Mouse (Mus musculus) forebrain, embryonic 16.5 days (tissue): ENCODE data around the gene Mcm10. TPM values are rescaled to one million over a fixed set of nuclear protein-coding genes. Genes with fewer than 3 reads are reported as not detected.
A peak's percentile ranks its signal among the peaks of the same experiment; 100 is the strongest.

ENCODE experiments used
- ATAC-seq: fragments of 200-750 bp; cut with Nextera tagmentation; 2 replicates; pipeline ENCODE4 v1.8.0; 2017; ENCODE audit warnings: mild to moderate bottlenecking, moderate library complexity
- H3K27ac ChIP-seq: fragments of 300-500 bp; sonication (generic); 2 replicates; pipeline ENCODE4 v1.5.1; 2014; ENCODE audit warnings: low read length, control low read depth
- H3K27me3 ChIP-seq: fragments of 300-500 bp; sonication (generic); replicated peaks from 2 replicates; pipeline ENCODE4 v1.6.1; 2014; ENCODE audit warnings: low read length; ENCODE audit not compliant: control insufficient read depth, insufficient read depth
- H3K36me3 ChIP-seq: fragments of 300-500 bp; sonication (generic); 2 replicates; pipeline ENCODE4 v1.6.1; 2014; ENCODE audit not compliant: control insufficient read depth, insufficient read depth
- H3K4me1 ChIP-seq: fragments of 300-500 bp; sonication (generic); replicated peaks from 2 replicates; pipeline ENCODE4 v1.6.1; 2014; ENCODE audit warnings: low read length; ENCODE audit not compliant: control insufficient read depth, insufficient read depth
- H3K4me2 ChIP-seq: fragments of 300-500 bp; sonication (generic); 2 replicates; pipeline ENCODE4 v1.6.1; 2014; ENCODE audit warnings: mild to moderate bottlenecking, low read length, control low read depth
- H3K4me3 ChIP-seq: fragments of 300-500 bp; sonication (generic); replicated peaks from 2 replicates; pipeline ENCODE4 v1.5.1; 2014; ENCODE audit warnings: mild to moderate bottlenecking, low read length, control low read depth
- H3K9ac ChIP-seq: fragments of 300-500 bp; sonication (generic); replicated peaks from 2 replicates; pipeline ENCODE4 v1.6.1; 2014; ENCODE audit warnings: low read depth, low read length, control low read depth
- H3K9me3 ChIP-seq: fragments of 300-500 bp; sonication (generic); 2 replicates; pipeline ENCODE4 v1.6.1; 2016; ENCODE audit warnings: low read length; ENCODE audit not compliant: control insufficient read depth
- WGBS: fragments of 180-500 bp; shearing (Covaris S2); extraction: QIAGEN DNeasy Blood & Tissue Kit; methylation state at CpG from one replicate; pipeline ENCODE4 v1.1.7; 2014; 5-methylcytosine and 5-hydroxymethylcytosine counted together
- polyA plus RNA-seq: library from polyadenylated mRNA; unstranded; fragments of >200 nt; fragmentation: Nextera tagmentation; extraction: Ambion mirVana; gene quantifications from 2 replicates; pipeline ENCODE4 v1.2.1, GENCODE M21; 2015

Mcm10 gene
- polyA plus RNA-seq, 1 experiment from 2014 or later = 10.5 TPM

- no peaks in the 10 kb centered on the region for H3K36me3 ChIP-seq
- no peaks in the 10 kb centered on the region for H3K4me1 ChIP-seq
- no peaks in the 10 kb centered on the region for H3K27me3 ChIP-seq
- WGBS = 89% methylated on average over 2 of the region's 2 CpGs
- no peaks in the 10 kb centered on the region for H3K9me3 ChIP-seq
- no peak for ATAC-seq
- no peak overlapping the region for H3K4me2 ChIP-seq
- H3K9ac ChIP-seq = no peak overlapping the region
- H3K4me3 ChIP-seq = no peak overlapping the region
- H3K27ac ChIP-seq = no peak overlapping the region
Measured at GRCm38 (mm10) chr2:5023275-5023674, 10.7 kb upstream of the Mcm10 start.

GRCm38 (mm10) chr2:5019708-5020107 is 7.1 kb upstream of the Mcm10 start:
- no peak for ATAC-seq
- Histone ChIP-seq H3K27me3 (no peaks in the 10 kb centered on the region), H3K9me3 (no peaks in the 10 kb centered on the region), H3K9ac (no peak overlapping the region), H3K4me1 (no peaks in the 10 kb centered on the region), H3K27ac (no peak overlapping the region), H3K4me2 (no peak overlapping the region), H3K4me3 (no peak overlapping the region), H3K36me3 (no peaks in the 10 kb centered on the region)
- 75% methylated on average over 1 of the region's 1 CpGs for WGBS

DNA sequence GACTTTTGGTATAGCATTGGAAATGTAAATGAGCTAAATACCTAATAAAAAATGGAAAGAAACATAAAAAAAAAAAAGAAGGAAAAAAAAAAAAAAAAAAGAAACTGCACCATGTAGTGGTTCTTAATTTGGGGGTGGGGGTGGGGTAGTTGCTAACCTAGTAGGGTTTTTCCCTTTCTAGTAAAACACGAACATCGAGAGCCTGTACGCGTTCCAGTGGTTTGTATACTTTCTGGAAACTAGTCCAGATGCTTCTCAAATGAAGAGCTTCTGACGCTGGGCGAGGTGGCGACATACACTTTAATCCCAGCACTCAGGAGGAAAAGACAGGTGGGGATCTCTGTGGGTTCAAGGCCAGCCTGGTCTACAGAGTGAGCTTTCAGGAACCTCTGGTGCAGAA is 4.3 kb upstream of the Mcm10 start:
- ATAC-seq = no peak
- 93% methylated on average over 7 of the region's 7 CpGs for WGBS
- H3K4me3 ChIP-seq = no peak overlapping the region
- peaks cover 3% of the 10 kb centered on the region for H3K4me1 ChIP-seq
- no peak overlapping the region for H3K9ac ChIP-seq
- no peaks in the 10 kb centered on the region for H3K36me3 ChIP-seq
- H3K27ac ChIP-seq = no peak overlapping the region
- H3K9me3 ChIP-seq = no peaks in the 10 kb centered on the region
- no peaks in the 10 kb centered on the region for H3K27me3 ChIP-seq
- no peak overlapping the region for H3K4me2 ChIP-seq

DNA sequence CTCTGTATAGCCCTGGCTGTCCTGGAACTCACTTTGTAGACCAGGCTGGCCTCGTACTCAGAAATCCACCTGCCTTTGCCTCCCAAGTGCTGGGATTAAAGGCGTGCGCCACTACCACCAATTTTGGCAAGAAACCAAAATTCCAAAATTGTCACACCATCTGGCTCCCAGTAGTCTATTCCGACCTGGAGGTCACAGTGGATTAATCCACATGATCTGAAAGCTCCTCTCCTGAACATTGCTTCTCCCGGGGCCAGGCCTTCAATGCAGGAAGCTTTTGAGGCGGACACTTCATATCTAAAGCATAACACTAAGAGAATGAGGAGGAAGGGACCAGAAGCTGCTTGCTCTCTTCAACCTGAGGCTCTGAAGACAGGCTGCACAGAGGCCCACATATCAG is 2.9 kb upstream of the Mcm10 start:
- Histone ChIP-seq H3K36me3 (no peaks in the 10 kb centered on the region), H3K4me3 (no peak overlapping the region), H3K9me3 (no peaks in the 10 kb centered on the region), H3K27ac (no peak overlapping the region), H3K9ac (no peak overlapping the region), H3K27me3 (no peaks in the 10 kb centered on the region), H3K4me2 (no peak overlapping the region), H3K4me1 (peaks cover 4% of the 10 kb centered on the region)
- WGBS = 82% methylated on average over 6 of the region's 6 CpGs
- ATAC-seq = no peak

GRCm38 (mm10) chr2:5014616-5015015 is 2.0 kb upstream of the Mcm10 start:
- WGBS = 79% methylated on average over 7 of the region's 7 CpGs
- Histone ChIP-seq H3K9me3 (no peaks in the 10 kb centered on the region), H3K4me1 (peaks cover 4% of the 10 kb centered on the region), H3K4me3 (no peak overlapping the region), H3K9ac (no peak overlapping the region), H3K27ac (no peak overlapping the region), H3K36me3 (no peaks in the 10 kb centered on the region), H3K4me2 (no peak overlapping the region), H3K27me3 (no peaks in the 10 kb centered on the region)
- ATAC-seq = no peak

- H3K27me3 ChIP-seq = no peaks in the 10 kb centered on the region
- peaks cover 3% of the 10 kb centered on the region; the same call in 1 of the 2 replicates for H3K36me3 ChIP-seq
- peaks cover 4% of the 10 kb centered on the region for H3K4me1 ChIP-seq
- peak overlapping the region; percentile 66 for H3K4me3 ChIP-seq
- peak overlapping the region; percentile 94 for H3K4me2 ChIP-seq
- no peaks in the 10 kb centered on the region for H3K9me3 ChIP-seq
- ATAC-seq = no peak
- 9% methylated on average over 8 of the region's 8 CpGs for WGBS
- peak overlapping the region; percentile 59 for H3K9ac ChIP-seq
- no peak overlapping the region for H3K27ac ChIP-seq
Measured at GRCm38 (mm10) chr2:5011898-5012490, 597 bp downstream of the Mcm10 start.

DNA sequence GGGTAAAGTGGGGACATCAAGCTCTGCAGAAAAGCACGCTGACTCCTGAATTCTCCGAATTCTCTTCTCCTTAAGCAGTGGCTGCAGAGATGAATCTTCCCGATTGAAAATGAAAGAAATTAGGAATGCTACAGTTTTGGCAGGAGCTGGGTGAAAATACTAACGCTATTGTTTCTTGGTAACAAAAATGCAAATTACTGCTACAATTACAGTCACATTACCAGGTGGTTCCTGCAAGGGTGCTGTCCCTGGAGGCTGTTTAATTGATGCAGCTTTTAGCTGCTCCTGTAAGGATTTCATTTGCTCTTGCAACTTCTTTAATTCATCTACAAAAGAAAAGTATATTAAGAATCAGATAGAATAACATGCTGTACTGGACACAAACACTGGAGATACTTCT is 5.5 kb downstream of the Mcm10 start:
- no peak overlapping the region for H3K4me3 ChIP-seq
- peaks cover 3% of the 10 kb centered on the region; the same call in 1 of the 2 replicates for H3K36me3 ChIP-seq
- WGBS = 82% methylated on average over 4 of the region's 4 CpGs
- H3K27me3 ChIP-seq = no peaks in the 10 kb centered on the region
- no peak overlapping the region for H3K9ac ChIP-seq
- peaks cover 3% of the 10 kb centered on the region; the same call in 1 of the 2 replicates for H3K4me1 ChIP-seq
- no peak for ATAC-seq
- H3K4me2 ChIP-seq = no peak overlapping the region
- no peaks in the 10 kb centered on the region for H3K9me3 ChIP-seq
- no peak overlapping the region for H3K27ac ChIP-seq

DNA sequence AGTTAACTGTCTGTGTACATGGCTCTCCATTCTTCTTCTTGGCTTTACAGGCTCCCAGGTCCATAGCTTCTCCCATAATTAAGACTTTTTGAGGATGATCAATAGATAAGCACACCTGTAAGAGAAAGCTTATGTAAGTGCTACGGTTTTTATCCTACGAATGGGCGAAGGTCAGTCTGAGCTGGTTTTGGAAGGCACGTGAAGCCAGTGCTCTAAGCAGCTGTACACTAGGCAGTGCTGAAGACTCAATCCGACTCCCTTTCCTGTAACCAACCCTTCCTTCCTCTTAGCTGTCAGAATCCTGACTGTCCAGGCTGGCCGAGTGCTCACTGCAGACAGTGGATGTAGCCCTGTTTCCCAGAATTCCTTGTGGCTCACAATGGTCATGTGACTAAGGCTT is 11.3 kb downstream of the Mcm10 start:
- whole genome bisulfite sequencing = 93% methylated on average over 6 of the region's 6 CpGs
- no peak overlapping the region for H3K9ac ChIP-seq

DNA sequence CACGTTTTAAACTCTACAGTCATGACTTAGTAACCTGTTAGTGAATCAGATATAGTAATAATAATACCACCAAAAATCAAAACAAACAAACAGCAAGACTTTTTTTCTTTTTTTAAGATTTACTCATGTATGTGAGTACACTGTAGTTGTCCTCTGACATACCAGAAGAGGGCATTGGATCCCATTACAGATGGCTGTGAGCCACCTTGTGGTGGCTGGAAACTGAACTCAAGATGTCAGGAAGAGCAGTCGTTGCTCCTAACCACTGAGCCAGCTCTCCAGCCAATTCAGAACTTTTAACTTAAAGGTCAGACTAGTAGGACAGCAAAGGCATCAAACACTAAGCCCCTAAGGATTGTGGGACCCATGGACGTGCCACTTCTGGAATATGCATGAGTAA is 13.7 kb downstream of the Mcm10 start:
- WGBS = 81% methylated on average over 3 of the region's 3 CpGs
- Histone ChIP-seq H3K9ac (no peak overlapping the region), H3K36me3 (no peaks in the 10 kb centered on the region; the same call in 1 of the 2 replicates), H3K4me1 (no peaks in the 10 kb centered on the region), H3K27me3 (no peaks in the 10 kb centered on the region), H3K4me3 (no peak overlapping the region), H3K4me2 (no peak overlapping the region), H3K9me3 (no peaks in the 10 kb centered on the region), H3K27ac (no peak overlapping the region)
- ATAC-seq = no peak

More for the DNA sequence above, 11.3 kb downstream of the Mcm10 start:
- H3K4me3 ChIP-seq = no peak overlapping the region
- no peaks in the 10 kb centered on the region for H3K4me1 ChIP-seq
- H3K4me2 ChIP-seq = no peak overlapping the region
- no peak overlapping the region for H3K27ac ChIP-seq
- H3K36me3 ChIP-seq = no peaks in the 10 kb centered on the region
- no peaks in the 10 kb centered on the region for H3K27me3 ChIP-seq
- no peaks in the 10 kb centered on the region for H3K9me3 ChIP-seq
- ATAC-seq = no peak

DNA sequence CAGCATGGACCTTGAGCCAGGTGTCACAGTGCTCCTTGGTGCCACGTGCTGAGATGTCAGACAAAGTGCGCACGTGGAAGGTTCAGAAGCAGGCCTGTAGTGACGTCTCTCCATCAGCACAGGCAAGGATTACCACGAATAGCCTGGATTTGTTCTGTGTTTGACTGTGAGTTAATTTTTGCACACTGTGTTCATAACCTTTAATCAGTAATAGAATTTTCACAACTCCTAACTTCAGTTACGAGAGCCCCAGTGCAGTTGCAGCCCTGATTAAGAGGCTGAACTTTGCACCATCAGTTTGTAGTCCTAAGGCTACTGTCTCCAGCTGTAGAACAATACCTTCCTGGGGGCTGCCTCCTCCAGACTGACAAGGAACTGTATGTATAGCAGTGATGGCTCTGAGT is 16.2 kb downstream of the Mcm10 start:
- no peaks in the 10 kb centered on the region for H3K9me3 ChIP-seq
- H3K27ac ChIP-seq = no peak overlapping the region
- no peaks in the 10 kb centered on the region for H3K27me3 ChIP-seq
- H3K4me3 ChIP-seq = no peak overlapping the region
- WGBS = 94% methylated on average over 6 of the region's 6 CpGs
- ATAC-seq = no peak
- no peaks in the 10 kb centered on the region for H3K4me1 ChIP-seq
- H3K9ac ChIP-seq = no peak overlapping the region
- H3K36me3 ChIP-seq = no peaks in the 10 kb centered on the region; the same call in 1 of the 2 replicates
- no peak overlapping the region for H3K4me2 ChIP-seq
